Mouse (Mus musculus) ES-E14 (cell line): Measurements from ENCODE around the gene Arl4d. TPM values are rescaled to one million over a fixed set of nuclear protein-coding genes. Genes with fewer than 3 reads are reported as not detected.

Experiments used
- DNase-seq: peaks from one replicate; pipeline ENCODE4 v3.0.0-alpha.2; 2013; ENCODE audit warnings: low read depth, low spot score
- H3K27ac ChIP-seq: 2 replicates; pipeline ENCODE4 v1.5.1; 2012; ENCODE audit warnings: low read depth, mild to moderate bottlenecking, low read length, moderate library complexity, mixed read lengths; ENCODE audit not compliant: poor library complexity, insufficient read depth, severe bottlenecking
- H3K36me3 ChIP-seq: 2 replicates; pipeline ENCODE4 v1.6.1; 2012; ENCODE audit warnings: mild to moderate bottlenecking, low read length, moderate library complexity, mixed read lengths; ENCODE audit not compliant: control insufficient read depth, poor library complexity, insufficient read depth, severe bottlenecking
- H3K4me1 ChIP-seq, 2 experiments: fragments of 150-350 bp in 1 of 2; sonication (generic) in 1 of 2; 2 replicates each; pipeline ENCODE4 v1.6.1; 2012; ENCODE audit warnings: low read length in 2 of 2, mild to moderate bottlenecking in 1 of 2, mixed read lengths in 1 of 2; ENCODE audit not compliant: control insufficient read depth in 2 of 2, insufficient read depth in 2 of 2, poor library complexity in 1 of 2
- H3K4me3 ChIP-seq, 2 experiments: fragments of 150-350 bp in 1 of 2; sonication (generic) in 1 of 2; 2 replicates each; pipeline ENCODE4 v1.5.1; 2012; ENCODE audit warnings: low read length in 2 of 2, low read depth in 1 of 2, mild to moderate bottlenecking in 1 of 2, mixed read lengths in 1 of 2; ENCODE audit not compliant: insufficient read depth in 1 of 2, poor library complexity in 1 of 2, severe bottlenecking in 1 of 2
- H3K9ac ChIP-seq: 2 replicates; pipeline ENCODE4 v1.6.1; 2012; ENCODE audit warnings: low read depth, mild to moderate bottlenecking, low read length, mixed read lengths; ENCODE audit not compliant: poor library complexity, insufficient read depth, severe bottlenecking
- H3K9me3 ChIP-seq: fragments of 150-350 bp; sonication (generic); 2 replicates; pipeline ENCODE4 v1.6.1; 2012; ENCODE audit warnings: low read depth, mild to moderate bottlenecking, low read length; ENCODE audit not compliant: control insufficient read depth, insufficient read depth
- CHD2 ChIP-seq: IDR thresholded peaks from 2 replicates; pipeline ENCODE4 v1.6.1; 2014; ENCODE audit warnings: mild to moderate bottlenecking, low read depth, low read length, inconsistent platforms
- HCFC1 ChIP-seq: IDR thresholded peaks from 2 replicates; pipeline ENCODE4 v1.6.1; 2012; ENCODE audit warnings: low read length, inconsistent platforms, borderline replicate concordance; ENCODE audit not compliant: insufficient read depth
- MAFK ChIP-seq: IDR thresholded peaks from 2 replicates; pipeline ENCODE4 v1.6.1; 2014; ENCODE audit warnings: mild to moderate bottlenecking, low read depth, low read length, inconsistent platforms; ENCODE audit not compliant: insufficient read depth
- ZC3H11A ChIP-seq: IDR thresholded peaks from 2 replicates; pipeline ENCODE4 v1.6.1; 2012; ENCODE audit warnings: low read depth, mild to moderate bottlenecking, inconsistent platforms, low read length, borderline replicate concordance
- ZNF384 ChIP-seq: IDR thresholded peaks from 2 replicates; pipeline ENCODE4 v1.6.1; 2012; ENCODE audit warnings: low read depth, low read length, inconsistent platforms
- in situ Hi-C, 2 experiments: fragments of 600-800 bp; cut with MboI; formaldehyde crosslinking; loops; one replicate each; pipeline ENCODE4 v1.15.1; 2025; ENCODE audit warnings: low sequenced_read_pairs in 2 of 2, inconsistent platforms in 1 of 2; ENCODE audit not compliant: unreplicated experiment in 2 of 2
- total RNA-seq: library from RNA; depleted of rRNA; stranded (reverse); fragments of 300-350 nt; gene quantifications from 2 replicates; pipeline ENCODE4 v1.2.3, GENCODE M21; 2012

The Arl4d gene
- total RNA-seq, 1 experiment: 13.8 TPM

GRCm38 (mm10) chr11:101658751-101659558, 6.4 kb upstream of the Arl4d start:
- peak; percentile 89 for TF ChIP-seq ZC3H11A
- no peak for TF ChIP-seq CHD2
- peaks cover 0 to 5% of the 10 kb centered on the region in 2 experiments; a peak in 1 of 4 replicates for H3K4me1 ChIP-seq
- no peaks in the 10 kb centered on the region for H3K9me3 ChIP-seq
- H3K36me3 ChIP-seq: no peaks in the 10 kb centered on the region
- H3K9ac ChIP-seq: no peak overlapping the region
- in situ Hi-C loops: no loop called here
- peak overlapping the region; percentile 68; the same call in 1 of the 2 replicates for H3K27ac ChIP-seq
- no peak overlapping the region for H3K4me3 ChIP-seq
- DNase-seq: peak; percentile 95

GRCm38 (mm10) chr11:101661191-101661590, 4.2 kb upstream of the Arl4d start:
- Histone ChIP-seq H3K4me3 (no peak overlapping the region), H3K9ac (no peak overlapping the region), H3K27ac (peak overlapping the region; percentile 1; the same call in 1 of the 2 replicates), H3K4me1 (peaks cover 0 to 5% of the 10 kb centered on the region in 2 experiments; a peak in 1 of 4 replicates), H3K9me3 (no peaks in the 10 kb centered on the region), H3K36me3 (no peaks in the 10 kb centered on the region)
- in situ Hi-C loops: loop anchor here (5.0 kb wide), 1 partner anchor 71 kb away; the partner anchor contains the start of gene Dhx8 (in 2 of the 2)
- DNase-seq: no peak
- no peak for TF ChIP-seq MAFK
- no peak for TF ChIP-seq CHD2
- TF ChIP-seq ZC3H11A: no peak
- TF ChIP-seq HCFC1: no peak
- no peak for TF ChIP-seq ZNF384

GRCm38 (mm10) chr11:101661786-101662185, 3.6 kb upstream of the Arl4d start:
- Histone ChIP-seq H3K9ac (no peak overlapping the region), H3K4me3 (no peak overlapping the region), H3K27ac (no peak overlapping the region), H3K36me3 (no peaks in the 10 kb centered on the region), H3K4me1 (peaks cover 0 to 5% of the 10 kb centered on the region in 2 experiments; a peak in 1 of 4 replicates), H3K9me3 (no peaks in the 10 kb centered on the region)
- DNase-seq: no peak
- in situ Hi-C loops: loop anchor here (5.0 kb wide), 1 partner anchor 71 kb away; the partner anchor contains the start of gene Dhx8 (in 2 of the 2)
- TF ChIP-seq MAFK (no peak), ZNF384 (no peak), ZC3H11A (no peak), HCFC1 (no peak), CHD2 (no peak)

GRCm38 (mm10) chr11:101663229-101664027, 1.9 kb upstream of the Arl4d start:
- peaks cover 5 to 15% of the 10 kb centered on the region in 2 experiments; a peak in 3 of 4 replicates for H3K4me1 ChIP-seq
- no peak overlapping the region for H3K27ac ChIP-seq
- no peak for DNase-seq
- no peak for TF ChIP-seq HCFC1
- no peak for TF ChIP-seq ZNF384
- TF ChIP-seq ZC3H11A: no peak
- no peak for TF ChIP-seq MAFK
- no peak for TF ChIP-seq CHD2
- in situ Hi-C loops: loop anchor here (5.0 kb wide), 1 partner anchor 69 kb away; the partner anchor contains the start of gene Dhx8 (in 2 of the 2)
- H3K4me3 ChIP-seq: no peak overlapping the region
- peaks cover 4% of the 10 kb centered on the region; the same call in 1 of the 2 replicates for H3K36me3 ChIP-seq
- H3K9me3 ChIP-seq: no peaks in the 10 kb centered on the region
- H3K9ac ChIP-seq: peak overlapping the region; percentile 19; the same call in 1 of the 2 replicates
